Mouse (Mus musculus): ENCODE measurements at regions not wholly inside any gene's neighbourhood (a gene's known extent, or its start where the extent isn't known, plus 50 kb on each side); places are given as distances from the start of the nearest gene placed in this dataset.

GRCm38 (mm10) chr16:73760921-73761320 is 650.7 kb downstream of the Robo2 start:
- TF ChIP-seq POLR2A (IDR thresholded peaks at IDR 0.05; ENCODE audit: insufficient read depth, low read length) (no peak), EP300 (IDR thresholded peaks at IDR 0.05; ENCODE audit: insufficient read depth, low read depth, low read length) (no peak), CTCF (IDR thresholded peaks at IDR 0.05; ENCODE audit: low read depth, low read length) (no peak)
- Histone ChIP-seq H3K9me3 (replicated peaks; ENCODE audit: control insufficient read depth, insufficient read depth, low read length, poor library complexity, severe bottlenecking) (no peaks in the 10 kb centered on the region), H3K27ac (ENCODE audit: insufficient read depth, low read length) (no peak overlapping the region), H3K27me3 (ENCODE audit: control insufficient read depth, insufficient read depth, low read length, poor library complexity, severe bottlenecking) (no peaks in the 10 kb centered on the region), H3K4me1 (ENCODE audit: control insufficient read depth, insufficient read depth, low read length) (no peaks in the 10 kb centered on the region), H3K4me3 (ENCODE audit: low read depth, low read length) (no peak overlapping the region), H3K9ac (ENCODE audit: low read depth, poor library complexity, severe bottlenecking) (no peak overlapping the region), H3K36me3 (ENCODE audit: control insufficient read depth, insufficient read depth, low read length, poor library complexity, severe bottlenecking) (no peaks in the 10 kb centered on the region)

- TF ChIP-seq CTCF (IDR thresholded peaks at IDR 0.05; ENCODE audit: low read depth, low read length): no peak
- TF ChIP-seq EP300 (IDR thresholded peaks at IDR 0.05; ENCODE audit: insufficient read depth, low read depth, low read length): no peak
- TF ChIP-seq POLR2A (IDR thresholded peaks at IDR 0.05; ENCODE audit: insufficient read depth, low read length): no peak
- no peak overlapping the region for H3K4me3 ChIP-seq (ENCODE audit: low read depth, low read length)
- no peaks in the 10 kb centered on the region for H3K27me3 ChIP-seq (ENCODE audit: control insufficient read depth, insufficient read depth, low read length, poor library complexity, severe bottlenecking)
- no peaks in the 10 kb centered on the region for H3K4me1 ChIP-seq (ENCODE audit: control insufficient read depth, insufficient read depth, low read length)
- H3K27ac ChIP-seq (ENCODE audit: insufficient read depth, low read length): no peak overlapping the region
- H3K9ac ChIP-seq (ENCODE audit: low read depth, poor library complexity, severe bottlenecking): no peak overlapping the region
- no peaks in the 10 kb centered on the region for H3K9me3 ChIP-seq (replicated peaks; ENCODE audit: control insufficient read depth, insufficient read depth, low read length, poor library complexity, severe bottlenecking)
- no peaks in the 10 kb centered on the region for H3K36me3 ChIP-seq (ENCODE audit: control insufficient read depth, insufficient read depth, low read length, poor library complexity, severe bottlenecking)
These were observed 652.8 kb downstream of the Robo2 start for GRCm38 (mm10) chr16:73758872-73759271.

GRCm38 (mm10) chr16:73754302-73754701 is 657.3 kb downstream of the Robo2 start:
- H3K27me3 ChIP-seq (ENCODE audit: control insufficient read depth, insufficient read depth, low read length, poor library complexity, severe bottlenecking): no peaks in the 10 kb centered on the region
- H3K9ac ChIP-seq (ENCODE audit: low read depth, poor library complexity, severe bottlenecking): no peak overlapping the region
- H3K4me1 ChIP-seq (ENCODE audit: control insufficient read depth, insufficient read depth, low read length): no peaks in the 10 kb centered on the region
- H3K27ac ChIP-seq (ENCODE audit: insufficient read depth, low read length): no peak overlapping the region
- H3K36me3 ChIP-seq (ENCODE audit: control insufficient read depth, insufficient read depth, low read length, poor library complexity, severe bottlenecking): no peaks in the 10 kb centered on the region
- no peak overlapping the region for H3K4me3 ChIP-seq (ENCODE audit: low read depth, low read length)
- TF ChIP-seq POLR2A (IDR thresholded peaks at IDR 0.05; ENCODE audit: insufficient read depth, low read length) (no peak), CTCF (IDR thresholded peaks at IDR 0.05; ENCODE audit: low read depth, low read length) (no peak), EP300 (IDR thresholded peaks at IDR 0.05; ENCODE audit: insufficient read depth, low read depth, low read length) (no peak)
- H3K9me3 ChIP-seq (replicated peaks; ENCODE audit: control insufficient read depth, insufficient read depth, low read length, poor library complexity, severe bottlenecking): no peaks in the 10 kb centered on the region

- no peak overlapping the region for H3K4me3 ChIP-seq (ENCODE audit: low read depth, low read length)
- no peaks in the 10 kb centered on the region for H3K4me1 ChIP-seq (ENCODE audit: control insufficient read depth, insufficient read depth, low read length)
- H3K9ac ChIP-seq (ENCODE audit: low read depth, poor library complexity, severe bottlenecking): no peak overlapping the region
- TF ChIP-seq EP300 (IDR thresholded peaks at IDR 0.05; ENCODE audit: insufficient read depth, low read depth, low read length): no peak
- TF ChIP-seq CTCF (IDR thresholded peaks at IDR 0.05; ENCODE audit: low read depth, low read length): no peak
- TF ChIP-seq POLR2A (IDR thresholded peaks at IDR 0.05; ENCODE audit: insufficient read depth, low read length): no peak
- H3K27me3 ChIP-seq (ENCODE audit: control insufficient read depth, insufficient read depth, low read length, poor library complexity, severe bottlenecking): no peaks in the 10 kb centered on the region
- H3K36me3 ChIP-seq (ENCODE audit: control insufficient read depth, insufficient read depth, low read length, poor library complexity, severe bottlenecking): no peaks in the 10 kb centered on the region
- no peaks in the 10 kb centered on the region for H3K9me3 ChIP-seq (replicated peaks; ENCODE audit: control insufficient read depth, insufficient read depth, low read length, poor library complexity, severe bottlenecking)
- H3K27ac ChIP-seq (ENCODE audit: insufficient read depth, low read length): no peak overlapping the region
These were observed 683.3 kb downstream of the Robo2 start for GRCm38 (mm10) chr16:73728297-73728696.

- no peak overlapping the region for H3K9ac ChIP-seq (ENCODE audit: low read depth, poor library complexity, severe bottlenecking)
- no peaks in the 10 kb centered on the region for H3K36me3 ChIP-seq (ENCODE audit: control insufficient read depth, insufficient read depth, low read length, poor library complexity, severe bottlenecking)
- H3K4me1 ChIP-seq (ENCODE audit: control insufficient read depth, insufficient read depth, low read length): no peaks in the 10 kb centered on the region
- no peaks in the 10 kb centered on the region for H3K27me3 ChIP-seq (ENCODE audit: control insufficient read depth, insufficient read depth, low read length, poor library complexity, severe bottlenecking)
- H3K9me3 ChIP-seq (replicated peaks; ENCODE audit: control insufficient read depth, insufficient read depth, low read length, poor library complexity, severe bottlenecking): no peaks in the 10 kb centered on the region
- TF ChIP-seq EP300 (IDR thresholded peaks at IDR 0.05; ENCODE audit: insufficient read depth, low read depth, low read length): no peak
- TF ChIP-seq CTCF (IDR thresholded peaks at IDR 0.05; ENCODE audit: low read depth, low read length): no peak
- no peak for TF ChIP-seq POLR2A (IDR thresholded peaks at IDR 0.05; ENCODE audit: insufficient read depth, low read length)
- H3K27ac ChIP-seq (ENCODE audit: insufficient read depth, low read length): no peak overlapping the region
- no peak overlapping the region for H3K4me3 ChIP-seq (ENCODE audit: low read depth, low read length)
These were observed 691.9 kb downstream of the Robo2 start for GRCm38 (mm10) chr16:73719691-73720090.

GRCm38 (mm10) chr16:73716301-73716700 is 695.3 kb downstream of the Robo2 start:
- H3K27me3 ChIP-seq (ENCODE audit: control insufficient read depth, insufficient read depth, low read length, poor library complexity, severe bottlenecking): no peaks in the 10 kb centered on the region
- no peaks in the 10 kb centered on the region for H3K36me3 ChIP-seq (ENCODE audit: control insufficient read depth, insufficient read depth, low read length, poor library complexity, severe bottlenecking)

More at GRCm38 (mm10) chr16:73716301-73716700, 695.3 kb downstream of the Robo2 start:
- no peaks in the 10 kb centered on the region for H3K4me1 ChIP-seq (ENCODE audit: control insufficient read depth, insufficient read depth, low read length)
- H3K27ac ChIP-seq (ENCODE audit: insufficient read depth, low read length): no peak overlapping the region
- no peak overlapping the region for H3K4me3 ChIP-seq (ENCODE audit: low read depth, low read length)
- H3K9ac ChIP-seq (ENCODE audit: low read depth, poor library complexity, severe bottlenecking): no peak overlapping the region
- no peak for TF ChIP-seq CTCF (IDR thresholded peaks at IDR 0.05; ENCODE audit: low read depth, low read length)
- TF ChIP-seq POLR2A (IDR thresholded peaks at IDR 0.05; ENCODE audit: insufficient read depth, low read length): no peak
- TF ChIP-seq EP300 (IDR thresholded peaks at IDR 0.05; ENCODE audit: insufficient read depth, low read depth, low read length): no peak
- no peaks in the 10 kb centered on the region for H3K9me3 ChIP-seq (replicated peaks; ENCODE audit: control insufficient read depth, insufficient read depth, low read length, poor library complexity, severe bottlenecking)

Data from ES-Bruce4 (cell line).